Mouse (Mus musculus): ENCODE results near the gene Ank2. TPM values are rescaled to one million over a fixed set of nuclear protein-coding genes. Genes with fewer than 3 reads are reported as not detected.

The Ank2 gene
- polyA plus RNA-seq, 1 experiment from 2014 or later = 0.46 TPM

DNA sequence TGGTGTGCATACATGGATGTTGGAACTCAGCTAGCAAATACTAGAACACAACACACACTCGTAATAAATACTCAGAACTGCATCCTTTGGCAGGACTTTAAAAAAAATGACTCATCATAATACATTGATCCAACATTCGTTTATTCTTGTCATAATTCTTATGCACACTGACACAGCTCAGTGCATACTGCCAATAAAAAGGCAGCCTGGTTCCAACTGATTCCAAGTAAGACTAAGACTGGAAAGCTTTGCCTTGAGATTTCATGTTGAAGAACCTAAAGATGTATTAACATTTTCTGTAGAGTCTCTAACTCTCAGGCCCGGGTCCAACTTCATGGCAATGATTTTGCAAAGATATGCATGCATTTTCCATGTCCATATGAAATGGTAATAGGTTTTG, 512.5 kb downstream of the Ank2 start:
- Histone ChIP-seq H3K4me3 (ENCODE audit: inconsistent target) (no peak overlapping the region), H3K27ac (no peak overlapping the region), H3K36me3 (ENCODE audit: inconsistent target) (no peaks in the 10 kb centered on the region), H3K79me2 (ENCODE audit: inconsistent target) (no peaks in the 10 kb centered on the region)
- WGBS (ENCODE audit: missing documents) = 80% methylated on average over 3 of the region's 3 CpGs

DNA sequence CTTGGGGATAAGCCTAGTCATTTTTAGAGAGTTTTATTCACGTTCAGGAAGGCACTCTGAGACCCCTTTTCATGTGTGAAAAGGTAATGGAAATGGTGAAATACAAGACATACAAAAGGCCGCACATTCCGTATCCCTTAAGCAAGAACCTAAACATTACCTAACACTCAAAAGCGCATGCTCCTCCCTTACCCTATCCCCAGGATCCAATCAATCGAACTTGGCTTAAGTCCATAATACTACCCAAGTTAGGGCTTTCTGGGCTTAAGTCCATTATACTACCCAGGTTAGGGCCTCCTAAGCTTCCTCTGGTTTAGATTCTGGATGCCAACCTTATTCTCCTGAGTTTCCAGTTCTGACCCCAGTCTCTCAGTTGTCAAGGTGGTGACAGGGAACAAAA, 516.3 kb downstream of the Ank2 start:
- Histone ChIP-seq H3K27ac (no peak overlapping the region), H3K79me2 (ENCODE audit: inconsistent target) (no peaks in the 10 kb centered on the region), H3K4me3 (ENCODE audit: inconsistent target) (no peak overlapping the region), H3K36me3 (ENCODE audit: inconsistent target) (no peaks in the 10 kb centered on the region)
- 96% methylated on average over 5 of the region's 5 CpGs for WGBS (ENCODE audit: missing documents)

DNA sequence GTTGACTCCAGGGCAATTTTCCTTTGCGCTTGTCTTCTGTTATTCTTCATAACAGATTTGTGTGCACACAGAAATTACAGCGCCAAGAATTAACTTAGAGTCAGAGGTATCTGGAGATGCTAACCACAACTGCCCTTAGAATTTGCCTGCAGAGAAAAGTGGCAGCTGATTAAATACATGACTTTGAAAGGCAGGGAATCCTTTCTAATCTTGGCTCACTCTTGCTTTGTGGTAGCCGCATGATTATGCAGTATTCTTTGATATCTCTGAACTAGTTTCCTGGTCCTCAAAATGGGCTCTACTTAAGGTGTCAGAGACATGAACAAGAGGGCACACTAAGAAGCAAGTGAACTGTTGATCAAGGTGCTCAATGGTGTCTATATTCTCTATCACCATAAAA, 518.0 kb downstream of the Ank2 start:
- H3K4me3 ChIP-seq (ENCODE audit: inconsistent target) = no peak overlapping the region
- no peaks in the 10 kb centered on the region for H3K79me2 ChIP-seq (ENCODE audit: inconsistent target)
- WGBS (ENCODE audit: missing documents) = 80% methylated on average over 3 of the region's 3 CpGs

GRCm38 (mm10) chr3:126979635-126980034, 519.5 kb downstream of the Ank2 start:
- 94% methylated on average over 2 of the region's 3 CpGs for WGBS (ENCODE audit: missing documents)
- Histone ChIP-seq H3K79me2 (ENCODE audit: inconsistent target) (no peaks in the 10 kb centered on the region), H3K4me3 (ENCODE audit: inconsistent target) (no peak overlapping the region), H3K36me3 (ENCODE audit: inconsistent target) (no peaks in the 10 kb centered on the region), H3K27ac (no peak overlapping the region)

More for the DNA sequence above, 518.0 kb downstream of the Ank2 start:
- Histone ChIP-seq H3K36me3 (ENCODE audit: inconsistent target) (no peaks in the 10 kb centered on the region), H3K27ac (no peak overlapping the region)

GRCm38 (mm10) chr3:126978768-126979410, 520.3 kb downstream of the Ank2 start:
- Histone ChIP-seq H3K36me3 (ENCODE audit: inconsistent target) (no peaks in the 10 kb centered on the region), H3K27ac (no peak overlapping the region), H3K79me2 (ENCODE audit: inconsistent target) (no peaks in the 10 kb centered on the region), H3K4me3 (ENCODE audit: inconsistent target) (no peak overlapping the region)
- 58% methylated on average over 3 of the region's 11 CpGs for WGBS (ENCODE audit: missing documents)

- no peaks in the 10 kb centered on the region for H3K36me3 ChIP-seq (ENCODE audit: inconsistent target)
- no peaks in the 10 kb centered on the region for H3K79me2 ChIP-seq (ENCODE audit: inconsistent target)
- no peak overlapping the region for H3K27ac ChIP-seq
- WGBS (ENCODE audit: missing documents) = 63% methylated on average over 6 of the region's 6 CpGs
- no peak overlapping the region for H3K4me3 ChIP-seq (ENCODE audit: inconsistent target)
Measured at GRCm38 (mm10) chr3:126977399-126977798, 521.8 kb downstream of the Ank2 start.

- Histone ChIP-seq H3K4me3 (ENCODE audit: inconsistent target) (no peak overlapping the region), H3K36me3 (ENCODE audit: inconsistent target) (no peaks in the 10 kb centered on the region), H3K79me2 (ENCODE audit: inconsistent target) (no peaks in the 10 kb centered on the region), H3K27ac (no peak overlapping the region)
- WGBS (ENCODE audit: missing documents) = 85% methylated on average over 15 of the region's 16 CpGs
Measured at GRCm38 (mm10) chr3:126976793-126977192, 522.4 kb downstream of the Ank2 start.

- WGBS (ENCODE audit: missing documents) = 96% methylated on average over 5 of the region's 5 CpGs
Measured at GRCm38 (mm10) chr3:126975409-126975808, 523.7 kb downstream of the Ank2 start.

GRCm38 (mm10) chr3:126973551-126973950, 525.6 kb downstream of the Ank2 start:
- H3K27ac ChIP-seq = no peak overlapping the region
- H3K79me2 ChIP-seq (ENCODE audit: inconsistent target) = no peaks in the 10 kb centered on the region
- H3K4me3 ChIP-seq (ENCODE audit: inconsistent target) = no peak overlapping the region
- 83% methylated on average over 2 of the region's 2 CpGs for WGBS (ENCODE audit: missing documents)
- no peaks in the 10 kb centered on the region for H3K36me3 ChIP-seq (ENCODE audit: inconsistent target)

More at GRCm38 (mm10) chr3:126975409-126975808, 523.7 kb downstream of the Ank2 start:
- Histone ChIP-seq H3K4me3 (ENCODE audit: inconsistent target) (no peak overlapping the region), H3K36me3 (ENCODE audit: inconsistent target) (no peaks in the 10 kb centered on the region), H3K27ac (no peak overlapping the region), H3K79me2 (ENCODE audit: inconsistent target) (no peaks in the 10 kb centered on the region)

DNA sequence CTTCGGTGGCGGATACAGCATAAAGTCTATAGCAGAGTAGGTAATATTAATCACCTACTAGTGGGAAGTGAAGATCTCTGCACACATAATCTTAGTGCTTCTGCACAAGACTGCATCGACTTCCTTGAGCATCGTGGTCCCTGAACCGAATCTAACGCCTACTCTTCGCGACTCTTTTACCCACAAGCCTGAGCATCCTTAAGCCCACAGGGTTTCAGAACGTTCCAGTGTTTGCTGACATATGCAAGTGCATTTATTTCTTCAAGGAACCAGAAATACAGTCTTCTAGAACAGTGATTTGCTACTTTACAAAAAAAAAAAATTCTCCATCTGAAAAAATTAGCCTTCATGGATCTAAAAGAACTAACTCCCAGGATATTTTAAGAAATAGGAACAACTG, 527.6 kb downstream of the Ank2 start:
- Histone ChIP-seq H3K4me3 (ENCODE audit: inconsistent target) (no peak overlapping the region), H3K36me3 (ENCODE audit: inconsistent target) (no peaks in the 10 kb centered on the region), H3K27ac (no peak overlapping the region), H3K79me2 (ENCODE audit: inconsistent target) (no peaks in the 10 kb centered on the region)
- 95% methylated on average over 9 of the region's 9 CpGs for WGBS (ENCODE audit: missing documents)

DNA sequence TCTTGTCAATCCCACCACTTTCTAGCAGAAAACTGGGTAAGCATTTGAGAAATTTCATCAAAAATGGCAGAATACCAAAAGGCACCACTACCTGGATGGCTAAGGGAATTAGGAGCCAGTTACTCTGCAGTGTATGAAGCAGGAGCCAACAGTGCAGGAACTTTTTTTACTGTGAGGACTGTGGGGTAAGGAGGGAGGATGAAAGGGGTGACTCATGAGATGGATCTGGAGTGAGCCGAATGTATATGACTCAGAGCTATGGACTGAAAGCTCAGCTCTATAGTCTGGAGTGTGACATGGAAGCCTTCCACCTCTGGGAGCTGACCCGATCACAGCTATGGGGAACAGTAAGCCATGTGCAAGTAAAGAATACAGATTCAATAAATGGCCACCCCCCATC, 530.4 kb downstream of the Ank2 start:
- Histone ChIP-seq H3K4me3 (ENCODE audit: inconsistent target) (no peak overlapping the region), H3K79me2 (ENCODE audit: inconsistent target) (no peaks in the 10 kb centered on the region), H3K27ac (no peak overlapping the region), H3K36me3 (ENCODE audit: inconsistent target) (no peaks in the 10 kb centered on the region)
- 96% methylated on average over 2 of the region's 2 CpGs for WGBS (ENCODE audit: missing documents)

DNA sequence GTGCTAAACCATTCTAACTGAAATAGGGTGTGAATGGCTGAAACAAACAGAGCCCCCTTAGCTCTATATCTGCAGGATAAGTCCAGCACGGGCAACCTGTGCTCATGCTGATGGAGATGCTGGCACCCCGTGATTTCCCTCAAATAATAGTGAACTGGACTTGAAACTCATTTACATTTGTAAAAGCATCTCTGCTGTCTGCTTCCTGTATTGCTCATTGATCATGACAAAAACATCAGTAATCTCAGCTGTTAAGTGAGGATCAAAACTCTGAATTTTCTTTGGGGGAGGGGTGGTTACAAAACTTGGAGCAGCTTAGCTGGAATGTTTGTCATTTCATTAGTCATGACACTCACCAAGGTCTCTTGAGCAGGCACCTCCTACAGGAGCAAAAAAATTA, 533.4 kb downstream of the Ank2 start:
- Histone ChIP-seq H3K36me3 (ENCODE audit: inconsistent target) (no peaks in the 10 kb centered on the region), H3K27ac (no peak overlapping the region), H3K4me3 (ENCODE audit: inconsistent target) (no peak overlapping the region), H3K79me2 (ENCODE audit: inconsistent target) (no peaks in the 10 kb centered on the region)
- WGBS (ENCODE audit: missing documents) = 87% methylated on average over 2 of the region's 2 CpGs

DNA sequence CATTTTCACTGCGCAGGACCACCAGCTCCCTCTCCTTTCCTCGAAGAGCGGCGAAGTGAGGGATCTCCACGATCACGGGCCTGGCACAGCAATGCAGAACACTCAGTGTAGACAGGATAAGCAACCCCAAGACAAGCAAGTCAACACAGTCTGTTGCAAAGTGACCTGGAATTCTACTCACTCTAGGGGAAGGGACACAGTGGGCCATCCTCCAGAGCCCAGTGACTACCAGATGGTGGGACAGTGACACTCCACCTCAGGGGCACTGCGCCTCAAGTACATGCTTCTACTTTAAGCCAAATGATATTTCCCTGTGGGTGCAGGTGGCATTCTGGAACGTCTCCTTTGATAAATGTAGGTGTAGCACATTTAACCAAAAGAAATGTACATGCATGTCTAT, 536.8 kb downstream of the Ank2 start:
- no peaks in the 10 kb centered on the region for H3K36me3 ChIP-seq (ENCODE audit: inconsistent target)
- no peaks in the 10 kb centered on the region for H3K79me2 ChIP-seq (ENCODE audit: inconsistent target)
- H3K4me3 ChIP-seq (ENCODE audit: inconsistent target) = no peak overlapping the region
- 97% methylated on average over 8 of the region's 8 CpGs for WGBS (ENCODE audit: missing documents)
- no peak overlapping the region for H3K27ac ChIP-seq

GRCm38 (mm10) chr3:126952698-126953097, 546.5 kb downstream of the Ank2 start:
- Histone ChIP-seq H3K4me3 (ENCODE audit: inconsistent target) (no peak overlapping the region), H3K36me3 (ENCODE audit: inconsistent target) (no peaks in the 10 kb centered on the region), H3K27ac (no peak overlapping the region), H3K79me2 (ENCODE audit: inconsistent target) (no peaks in the 10 kb centered on the region)
- WGBS (ENCODE audit: missing documents) = 0% methylated on average over 1 of the region's 1 CpGs

GRCm38 (mm10) chr3:126946591-126946990, 552.6 kb downstream of the Ank2 start:
- H3K27ac ChIP-seq = no peak overlapping the region
- 86% methylated on average over 10 of the region's 10 CpGs for whole genome bisulfite sequencing (ENCODE audit: missing documents)

GRCm38 (mm10) chr3:126944838-126945237, 554.3 kb downstream of the Ank2 start:
- H3K27ac ChIP-seq = no peak overlapping the region
- H3K4me3 ChIP-seq (ENCODE audit: inconsistent target) = no peak overlapping the region
- 46% methylated on average over 4 of the region's 4 CpGs for WGBS (ENCODE audit: missing documents)
- H3K79me2 ChIP-seq (ENCODE audit: inconsistent target) = no peaks in the 10 kb centered on the region
- no peaks in the 10 kb centered on the region for H3K36me3 ChIP-seq (ENCODE audit: inconsistent target)

More at GRCm38 (mm10) chr3:126946591-126946990, 552.6 kb downstream of the Ank2 start:
- no peaks in the 10 kb centered on the region for H3K79me2 ChIP-seq (ENCODE audit: inconsistent target)
- H3K4me3 ChIP-seq (ENCODE audit: inconsistent target) = no peak overlapping the region
- no peaks in the 10 kb centered on the region for H3K36me3 ChIP-seq (ENCODE audit: inconsistent target)
